Mouse (Mus musculus) hematopoietic multipotent progenitor cell, adult 10-12 weeks (in vitro differentiated cells): ENCODE measurements around the gene Rbl1. TPM values are rescaled to one million over a fixed set of nuclear protein-coding genes. Genes with fewer than 3 reads are reported as not detected.

ENCODE experiments used
- polyA plus RNA-seq: library from polyadenylated mRNA; stranded (reverse); fragments of >175 nt; gene quantifications from 2 replicates; pipeline ENCODE4 v1.2.3, GENCODE M21; 2012; ENCODE audit warnings: low replicate concordance

Rbl1 gene
- 4.4 and 5.2 TPM in 2 replicates for polyA plus RNA-seq

DNA sequence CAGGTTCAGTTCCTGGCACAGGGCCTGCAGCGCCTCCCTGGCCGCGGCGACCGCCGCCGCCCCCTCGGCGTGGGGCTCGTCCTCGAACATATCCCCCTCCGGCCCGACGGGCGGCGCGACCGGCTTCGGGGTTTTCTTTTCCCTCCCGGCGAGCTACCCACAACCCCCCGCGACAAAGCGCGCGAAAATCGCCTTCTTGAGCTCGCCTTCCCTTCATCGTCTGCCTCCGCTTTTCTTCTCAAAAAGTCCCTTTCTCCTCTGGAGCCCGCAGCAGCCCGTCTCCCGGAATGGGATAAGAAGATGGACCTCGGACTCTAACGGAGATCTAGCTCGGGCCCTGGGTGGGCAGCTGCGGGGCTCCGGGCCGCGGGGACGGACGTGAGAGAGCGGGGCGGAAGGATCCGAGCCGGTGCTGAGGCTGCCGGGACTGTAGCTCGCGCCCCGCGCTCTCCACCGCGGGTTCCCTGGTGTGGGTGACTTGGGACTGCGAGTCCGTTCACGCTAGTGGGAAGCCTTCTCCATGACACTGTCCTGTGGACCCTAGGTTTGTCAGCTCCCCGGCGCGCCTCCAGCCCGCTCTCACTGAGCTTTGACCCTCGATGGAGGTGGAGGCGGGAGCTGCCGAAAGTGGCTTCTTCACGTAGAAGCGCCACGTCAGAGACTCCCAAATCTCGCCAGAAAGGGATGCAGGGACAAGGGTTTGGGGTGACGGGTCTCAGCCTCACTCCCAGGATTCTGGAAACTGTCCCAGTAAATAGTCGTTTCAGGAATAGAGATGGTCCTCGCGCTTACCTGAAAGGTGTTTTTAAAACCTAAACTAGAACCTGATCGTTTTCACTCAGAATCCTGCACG is at the start of gene Rbl1:
Gene Rbl1, minus strand, starts transcription at position 169 of the 853 bp plus-strand sequence.

DNA sequence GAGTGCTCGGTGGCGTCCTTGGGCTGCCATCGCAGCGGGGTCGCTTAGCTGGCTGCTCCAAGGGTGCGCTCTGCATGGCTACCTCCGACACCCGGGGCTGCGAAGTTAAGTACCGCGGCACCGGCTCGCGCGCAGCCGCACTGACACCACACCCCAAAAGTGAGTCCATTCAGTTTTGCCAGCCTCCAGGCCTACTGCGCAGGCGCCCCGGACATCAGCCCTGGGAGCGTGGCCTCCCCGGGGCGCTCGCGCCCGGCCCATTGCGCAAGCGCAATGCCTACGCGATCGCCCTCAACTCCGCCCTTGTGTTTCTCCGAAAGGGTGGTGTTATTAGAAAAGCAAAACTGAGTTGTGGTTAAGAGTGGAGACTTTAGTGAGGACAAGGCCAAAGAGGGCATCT is 69.3 kb downstream of the Rbl1 start, which contains the start of gene Samhd1:
Gene Samhd1, minus strand, starts transcription at position 252 of the 400 bp plus-strand sequence.

Other genes starting within 250 kb of the Rbl1 start
- 3.8 and 7.1 TPM in 2 replicates for gene Ndrg3, start 212.5 kb downstream of the Rbl1 start, polyA plus RNA-seq
- gene Dsn1, start 197.4 kb downstream of the Rbl1 start, polyA plus RNA-seq = 0.98 and 1.1 TPM in 2 replicates
- 4.9 and 12.2 TPM in 2 replicates for gene Soga1, start 125.3 kb downstream of the Rbl1 start, polyA plus RNA-seq
- gene Tldc2, start 117.5 kb downstream of the Rbl1 start, polyA plus RNA-seq = not detected in 2 replicates
- 57.8 and 146 TPM in 2 replicates for gene Samhd1, start 69.3 kb downstream of the Rbl1 start, polyA plus RNA-seq
- 41.9 and 62.9 TPM in 2 replicates for gene Rpn2, start 74.5 kb upstream of the Rbl1 start, polyA plus RNA-seq
- gene Mroh8, start 75.0 kb upstream of the Rbl1 start, polyA plus RNA-seq = 0.28 and 0.33 TPM in 2 replicates
- not detected in 2 replicates for gene Ghrh, start 143.0 kb upstream of the Rbl1 start, polyA plus RNA-seq
- gene Manbal, start 163.1 kb upstream of the Rbl1 start, polyA plus RNA-seq = 44.1 and 73.4 TPM in 2 replicates
- 6.6 and 12.8 TPM in 2 replicates for gene Src, start 213.9 kb upstream of the Rbl1 start, polyA plus RNA-seq